Mouse (Mus musculus) layer of hippocampus, adult 9-10 months (tissue): ENCODE results near the gene Mindy1.
"Not testable (repeated sequence)": the region's sequence is repeated elsewhere in the genome, so short reads cannot be mapped to it uniquely, and the experiment has no call there.

ENCODE experiments used
- DNase-seq: peaks from one replicate; pipeline ENCODE4 v3.0.0; 2022; ENCODE audit warnings: low spot score

Gene Mindy1

GRCm38 (mm10) chr3:95319701-95320625 lies 38.8 kb downstream of the Mindy1 start:
- no peak for DNase-seq

GRCm38 (mm10) chr3:95323429-95323828 lies 42.3 kb downstream of the Mindy1 start:
- no peak for DNase-seq

GRCm38 (mm10) chr3:95324454-95325144 lies 43.5 kb downstream of the Mindy1 start:
- no peak for DNase-seq

- DNase-seq, result no peak
Measured at GRCm38 (mm10) chr3:95328803-95329404, 47.8 kb downstream of the Mindy1 start.

- DNase-seq, result no peak
Measured at GRCm38 (mm10) chr3:95331528-95331927, 50.4 kb downstream of the Mindy1 start.

GRCm38 (mm10) chr3:95337345-95337744 lies 56.2 kb downstream of the Mindy1 start:
- no peak for DNase-seq

GRCm38 (mm10) chr3:95338251-95338650 lies 57.1 kb downstream of the Mindy1 start:
- no peak for DNase-seq

GRCm38 (mm10) chr3:95343356-95344000 lies 62.3 kb downstream of the Mindy1 start:
- not testable (repeated sequence) for DNase-seq
